Mouse (Mus musculus): ENCODE measurements at regions not wholly inside any gene's neighbourhood (a gene's known extent, or its start where the extent isn't known, plus 50 kb on each side); places are given as distances from the start of the nearest gene placed in this dataset.

DNA sequence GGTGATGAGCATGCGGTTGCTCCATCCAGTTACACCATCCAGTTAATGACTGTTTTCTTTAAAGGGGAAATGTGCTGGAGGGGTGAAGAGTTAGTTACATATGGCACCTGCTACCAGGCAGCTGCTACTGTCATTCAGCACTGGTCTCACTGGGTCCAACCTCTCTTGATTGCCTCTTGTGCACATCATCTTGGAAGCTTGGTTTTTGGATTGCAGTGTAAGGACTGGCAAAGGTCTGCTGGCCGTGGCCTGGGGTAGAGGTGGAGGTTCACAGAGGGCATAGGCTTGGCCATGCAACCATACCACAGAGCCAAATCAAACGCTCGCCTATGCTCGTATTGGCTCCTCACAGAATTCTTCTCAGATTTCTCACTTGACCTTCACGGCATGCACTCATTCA is 75.1 kb upstream of the Serp2 start:
- no peak for DNase-seq (ENCODE audit: low spot score)

DNA sequence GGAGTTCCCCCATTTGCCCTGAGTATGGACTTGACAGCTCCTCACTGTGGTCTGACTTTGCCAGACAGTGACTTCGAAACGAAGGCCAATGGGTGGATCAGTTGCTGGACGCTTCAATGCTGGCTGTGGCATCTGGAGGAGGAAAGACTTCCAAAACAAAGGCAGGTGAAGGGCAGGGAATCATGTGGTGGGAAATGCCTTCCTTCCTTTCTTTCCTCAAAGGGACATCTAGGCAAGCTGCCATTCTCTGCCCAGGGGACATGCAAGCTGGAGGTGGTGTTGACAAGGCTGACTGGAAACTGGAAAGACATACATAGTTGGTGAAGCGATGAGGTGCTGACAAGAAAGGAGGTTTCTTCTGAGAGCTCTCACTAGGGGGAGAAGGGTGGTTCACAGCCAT is 74.5 kb upstream of the Serp2 start:
- DNase-seq (ENCODE audit: low spot score): no peak

DNA sequence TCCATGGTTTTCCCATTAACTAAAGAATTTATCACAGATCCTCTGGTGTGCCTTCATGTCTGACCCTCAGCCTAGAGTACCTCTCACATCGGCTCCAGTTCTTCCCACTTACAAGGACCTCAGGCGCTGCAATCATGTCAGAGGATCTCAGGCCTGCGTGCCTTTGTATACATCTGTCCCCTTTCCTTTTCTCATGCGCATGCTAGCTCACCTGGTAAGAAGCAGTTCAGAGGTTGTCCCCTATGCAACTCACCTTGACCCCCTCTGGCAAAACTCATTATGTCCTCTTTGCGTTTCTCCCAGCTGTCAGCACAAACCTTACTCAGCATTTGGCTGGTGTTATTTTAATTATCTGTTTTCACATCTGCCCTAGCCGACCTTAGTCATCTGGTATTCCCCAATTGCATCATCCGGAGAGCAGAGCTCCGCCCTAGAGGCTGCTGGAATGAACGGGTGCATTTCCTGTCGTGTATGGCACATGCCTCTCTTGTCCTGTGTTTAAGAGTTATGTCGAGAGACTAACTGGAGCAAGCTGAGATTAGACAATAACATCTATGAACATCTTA is 73.3 kb upstream of the Serp2 start:
- DNase-seq (ENCODE audit: low spot score): no peak

DNA sequence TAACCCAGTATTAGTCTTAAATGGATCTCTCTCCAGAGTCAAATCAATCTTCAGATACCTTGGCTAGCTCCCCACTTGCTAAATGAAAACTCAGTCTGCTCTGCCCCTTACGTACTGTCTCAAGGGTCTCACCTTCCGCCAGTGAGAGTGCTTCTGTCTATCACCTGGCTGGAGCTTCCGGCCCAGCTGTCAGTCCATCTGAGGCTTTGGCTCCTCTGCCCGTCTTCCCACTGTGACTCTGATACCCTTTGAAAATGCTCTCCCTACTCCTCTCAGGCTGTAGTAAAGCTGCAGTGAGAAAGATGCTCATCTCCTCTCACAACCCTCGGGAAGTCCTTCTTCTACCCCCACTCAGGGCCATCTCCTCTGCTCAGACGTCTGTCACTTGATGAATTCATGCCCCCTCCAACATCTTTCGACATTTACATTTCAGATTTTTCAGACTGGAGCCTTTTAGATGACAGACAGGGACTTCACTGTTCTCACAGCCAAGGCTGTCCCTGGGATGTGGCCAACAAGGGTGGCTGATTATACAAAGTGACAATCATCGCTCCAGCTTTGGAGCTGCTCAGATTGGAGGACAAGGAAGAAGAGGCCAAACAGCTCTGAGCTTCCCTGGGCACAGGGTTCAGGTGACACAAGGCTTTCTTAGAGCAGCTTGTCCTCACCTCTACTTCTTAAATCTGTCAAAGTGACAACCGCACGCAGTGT is 71.6 kb upstream of the Serp2 start:
- DNase-seq (ENCODE audit: low spot score): no peak

DNA sequence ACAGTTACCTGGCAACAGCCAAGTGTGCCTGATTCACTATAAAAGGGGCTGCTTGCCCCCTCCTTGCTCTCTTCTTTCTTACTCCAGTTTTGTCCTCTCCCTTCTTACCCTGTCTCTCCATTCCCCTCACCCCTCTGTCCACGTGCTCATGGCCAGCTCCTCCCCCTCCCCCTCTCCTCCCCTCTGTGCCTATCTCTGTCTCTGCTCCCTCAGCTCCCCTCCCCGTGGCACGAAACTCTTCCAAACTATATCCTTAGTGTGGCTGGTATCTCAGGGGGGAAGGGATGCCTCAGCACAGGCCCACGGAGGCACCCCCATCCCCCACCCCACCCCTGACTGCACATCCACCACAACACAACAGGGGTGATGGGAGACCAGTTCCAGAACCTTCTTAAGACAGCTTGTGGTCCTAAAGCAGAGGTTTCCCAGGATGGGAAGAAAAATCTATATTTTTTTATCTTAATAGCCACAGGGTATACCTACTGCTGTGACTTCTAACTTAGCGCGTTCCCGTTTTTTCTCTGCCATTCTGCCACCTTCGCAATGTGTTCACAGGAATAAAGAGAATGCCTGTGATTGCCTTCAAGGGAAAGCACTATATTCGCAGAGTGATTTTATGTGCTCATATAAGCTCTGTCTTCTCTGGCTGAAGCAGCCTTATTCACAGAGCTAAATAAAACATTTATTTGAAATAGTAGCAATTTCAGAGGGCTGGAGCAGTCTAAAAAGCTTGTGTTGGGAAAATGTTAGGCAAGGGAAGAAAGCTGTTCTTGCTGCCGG is 69.1 kb upstream of the Serp2 start:
- DNase-seq (ENCODE audit: low spot score): no peak

DNA sequence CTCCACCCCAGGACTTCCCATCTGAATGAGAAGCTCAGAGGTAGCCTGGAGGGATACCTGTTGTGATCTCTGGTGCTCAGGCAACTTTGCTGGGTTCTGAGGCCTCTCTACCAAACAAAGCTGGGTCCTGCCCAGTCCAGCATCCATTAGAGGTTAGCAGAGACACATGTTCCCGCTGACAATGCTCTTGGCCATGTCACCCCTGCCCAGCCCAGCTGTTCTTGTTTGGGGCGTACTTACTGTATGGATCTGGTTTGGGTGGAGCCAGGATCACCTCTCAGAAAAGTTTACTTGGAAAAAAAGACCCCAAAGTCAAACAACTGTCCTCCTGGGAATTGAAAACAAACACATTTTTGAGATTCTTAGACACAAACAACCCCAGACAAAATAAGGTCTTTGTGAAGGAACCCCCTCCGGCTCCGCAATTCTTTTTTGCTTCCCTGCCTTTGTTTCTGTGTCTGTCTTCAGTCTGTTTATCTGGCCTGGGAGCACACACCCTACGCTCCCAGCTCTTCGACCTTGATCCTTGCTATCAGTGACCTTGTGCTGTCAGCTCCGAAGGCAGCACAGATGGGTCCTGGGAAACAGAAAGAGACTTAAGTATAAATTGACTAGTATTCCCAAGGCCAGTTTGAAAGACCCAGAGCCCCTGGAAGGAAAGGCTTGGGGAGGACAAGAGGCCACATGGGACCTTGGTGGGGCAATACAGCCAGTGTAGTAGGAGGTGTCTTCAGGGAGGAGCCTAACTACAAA is 68.1 kb upstream of the Serp2 start:
- DNase-seq (ENCODE audit: low spot score): no peak

DNA sequence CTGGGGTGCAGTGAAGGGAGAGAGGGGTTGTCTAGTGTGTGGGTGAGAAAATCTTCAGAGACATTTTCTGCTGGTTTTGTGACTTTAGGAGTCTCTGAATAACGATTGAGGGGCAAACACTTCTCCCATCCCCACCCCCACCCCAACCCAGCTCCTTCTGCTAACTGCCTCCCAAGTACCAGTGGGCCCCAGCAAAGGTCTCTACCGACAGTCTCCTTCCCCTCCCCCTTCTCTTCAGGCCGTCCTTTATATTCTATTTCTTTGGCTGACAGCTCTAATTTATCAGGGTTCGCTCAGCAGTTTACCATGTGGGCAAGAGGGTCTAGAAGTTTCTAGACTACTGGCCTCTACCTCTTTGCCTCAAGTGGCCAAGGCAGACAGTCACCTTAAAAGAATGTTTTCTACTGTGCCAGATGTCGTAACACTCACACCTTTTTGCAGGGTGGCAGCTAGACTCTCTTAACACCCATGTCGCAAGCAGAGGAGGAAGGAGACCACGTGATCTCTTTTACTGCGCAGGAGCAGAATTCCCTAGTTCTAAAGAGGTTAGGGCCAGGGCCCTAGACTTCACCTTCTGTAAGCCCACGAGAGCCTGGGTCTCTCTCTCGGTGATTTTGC is 66.8 kb upstream of the Serp2 start:
- DNase-seq (ENCODE audit: low spot score): no peak

DNA sequence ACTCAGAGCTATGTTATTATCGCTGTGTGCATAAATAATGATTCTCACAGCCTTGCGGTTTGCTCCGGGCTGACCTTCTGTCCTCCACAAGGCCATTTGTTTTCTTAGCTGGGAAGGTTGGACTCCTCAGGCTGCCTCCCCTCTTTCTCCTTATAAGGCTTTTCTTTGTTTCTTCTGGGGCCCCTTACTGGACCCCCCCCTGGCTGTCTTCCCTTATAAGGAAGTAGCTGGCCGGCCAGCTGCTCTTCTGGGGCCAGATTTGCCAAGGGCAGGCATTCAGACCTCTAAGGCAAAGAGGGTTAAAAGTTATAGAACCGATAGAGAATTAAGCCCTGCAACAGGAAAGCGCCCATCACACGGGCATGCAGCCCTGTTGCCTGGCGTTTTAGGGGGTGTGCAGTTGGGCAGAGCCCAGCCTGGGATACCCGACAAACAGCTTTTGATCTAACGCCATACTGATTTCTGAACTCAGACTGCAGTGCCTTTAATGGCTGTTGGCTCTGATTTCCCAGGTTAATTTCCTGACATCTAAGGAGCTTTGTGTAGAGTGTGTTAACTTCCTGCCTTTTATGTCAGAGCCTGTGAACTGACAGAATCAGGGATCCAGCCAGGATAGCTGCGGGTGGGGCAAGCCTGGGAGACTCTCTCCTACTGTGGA is 66.1 kb upstream of the Serp2 start:
- DNase-seq (ENCODE audit: low spot score): no peak

DNA sequence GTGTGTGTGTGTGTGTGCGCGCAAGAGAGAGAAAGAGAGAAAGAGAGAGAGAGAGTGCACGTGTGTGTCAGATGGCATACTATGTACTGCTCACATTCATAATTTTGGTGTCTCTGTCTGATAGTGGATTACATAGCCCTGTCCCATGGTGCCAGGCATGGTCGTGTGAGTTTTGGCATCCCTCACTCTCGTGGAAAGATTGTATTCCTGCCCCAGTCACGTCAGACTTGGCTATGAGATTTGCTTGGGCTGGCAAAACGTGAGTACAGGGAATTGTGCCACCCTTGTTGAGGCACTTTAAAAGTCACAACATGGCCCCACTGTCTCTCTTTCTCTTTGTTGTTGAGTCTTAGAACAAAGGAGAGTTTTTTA is 62.3 kb upstream of the Serp2 start:
- DNase-seq (ENCODE audit: low spot score): no peak

DNA sequence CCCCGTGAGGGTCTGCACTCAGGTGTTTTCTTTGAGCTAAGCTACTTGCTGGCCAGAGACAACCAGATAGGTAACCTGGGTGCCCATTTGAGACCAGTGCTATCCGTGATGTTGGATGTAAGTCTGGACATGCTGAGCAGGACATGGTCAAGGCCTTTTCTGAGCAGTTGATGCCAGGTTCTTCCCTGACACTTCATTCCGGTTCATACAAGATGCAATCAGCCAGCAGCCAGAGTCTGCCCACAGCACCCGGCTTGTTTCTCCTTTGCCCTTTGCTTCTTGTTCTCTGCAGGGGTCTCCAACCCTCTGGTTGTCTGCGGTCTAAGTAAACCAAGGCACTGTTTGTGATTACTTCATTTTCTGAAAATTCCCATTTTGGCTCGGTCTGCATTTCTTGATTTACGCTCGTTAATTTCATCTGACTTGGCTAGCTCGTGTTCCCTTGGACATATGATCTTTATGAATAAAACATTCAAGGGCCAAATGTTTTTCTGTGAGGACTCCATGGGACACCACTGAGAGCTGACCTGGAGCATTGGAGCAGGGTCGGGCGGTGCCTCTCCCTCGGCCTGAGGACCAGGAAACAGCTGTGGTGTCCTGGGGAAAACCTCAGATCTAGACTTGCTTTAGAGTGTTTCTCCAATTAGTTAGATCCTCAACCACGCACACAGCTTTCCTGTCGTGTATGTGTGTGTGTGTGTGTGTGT is 61.8 kb upstream of the Serp2 start:
- no peak for DNase-seq (ENCODE audit: low spot score)

DNA sequence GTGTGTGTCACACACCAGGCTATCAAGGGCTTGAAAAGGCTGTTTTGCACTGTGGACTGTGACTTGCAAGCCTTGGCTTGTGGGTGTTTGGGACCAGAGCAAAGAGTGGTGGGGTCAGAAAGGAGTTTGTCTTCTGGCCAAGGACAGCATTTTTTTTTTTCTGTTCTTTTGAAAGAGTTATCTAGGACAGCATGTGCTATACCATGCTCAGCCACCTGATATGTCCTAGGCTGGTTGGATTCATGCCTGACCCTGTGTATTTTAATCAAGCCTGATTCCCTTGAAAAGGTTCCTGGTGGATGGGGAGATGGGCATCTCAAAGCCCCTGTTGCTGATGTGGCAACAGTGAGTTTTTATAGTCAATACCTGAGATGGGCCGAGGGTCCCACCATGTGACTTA is 61.2 kb upstream of the Serp2 start:
- no peak for DNase-seq (ENCODE audit: low spot score)

DNA sequence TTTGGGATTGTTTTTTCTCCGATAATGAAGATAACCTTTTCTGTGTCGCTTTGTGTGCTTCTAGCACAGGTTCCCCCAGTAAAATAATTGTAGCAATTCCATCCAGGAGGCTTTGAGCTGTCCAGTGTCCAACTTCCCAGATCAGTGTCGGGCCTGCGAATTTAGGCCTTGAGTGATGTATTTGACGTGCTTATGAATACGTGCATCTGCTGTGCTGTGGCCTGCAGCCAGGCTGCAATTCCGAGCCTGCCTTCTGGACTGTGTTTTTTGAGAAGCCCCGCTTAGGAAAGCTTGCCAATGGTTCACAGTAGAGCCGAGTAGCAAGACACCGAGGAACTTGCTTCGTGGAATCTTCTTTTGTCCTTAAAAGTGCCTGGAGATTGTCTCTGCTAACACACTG is 60.8 kb upstream of the Serp2 start:
- no peak for DNase-seq (ENCODE audit: low spot score)

DNA sequence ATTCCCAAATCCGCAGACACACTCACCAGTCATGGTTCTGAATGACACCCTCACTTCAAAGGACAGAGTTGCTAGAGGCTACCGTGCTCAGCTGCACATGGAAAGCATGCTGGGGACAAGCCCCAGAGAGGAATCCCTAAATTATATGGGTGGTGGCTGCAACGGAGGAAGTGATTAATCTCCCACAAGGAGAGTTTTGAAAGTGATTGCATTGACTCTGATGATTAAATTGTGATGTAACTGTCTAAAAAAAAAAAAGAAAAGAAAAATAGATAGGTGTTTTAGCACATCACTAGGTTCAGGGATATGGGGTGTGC is 59.6 kb upstream of the Serp2 start:
- DNase-seq (ENCODE audit: low spot score): no peak

DNA sequence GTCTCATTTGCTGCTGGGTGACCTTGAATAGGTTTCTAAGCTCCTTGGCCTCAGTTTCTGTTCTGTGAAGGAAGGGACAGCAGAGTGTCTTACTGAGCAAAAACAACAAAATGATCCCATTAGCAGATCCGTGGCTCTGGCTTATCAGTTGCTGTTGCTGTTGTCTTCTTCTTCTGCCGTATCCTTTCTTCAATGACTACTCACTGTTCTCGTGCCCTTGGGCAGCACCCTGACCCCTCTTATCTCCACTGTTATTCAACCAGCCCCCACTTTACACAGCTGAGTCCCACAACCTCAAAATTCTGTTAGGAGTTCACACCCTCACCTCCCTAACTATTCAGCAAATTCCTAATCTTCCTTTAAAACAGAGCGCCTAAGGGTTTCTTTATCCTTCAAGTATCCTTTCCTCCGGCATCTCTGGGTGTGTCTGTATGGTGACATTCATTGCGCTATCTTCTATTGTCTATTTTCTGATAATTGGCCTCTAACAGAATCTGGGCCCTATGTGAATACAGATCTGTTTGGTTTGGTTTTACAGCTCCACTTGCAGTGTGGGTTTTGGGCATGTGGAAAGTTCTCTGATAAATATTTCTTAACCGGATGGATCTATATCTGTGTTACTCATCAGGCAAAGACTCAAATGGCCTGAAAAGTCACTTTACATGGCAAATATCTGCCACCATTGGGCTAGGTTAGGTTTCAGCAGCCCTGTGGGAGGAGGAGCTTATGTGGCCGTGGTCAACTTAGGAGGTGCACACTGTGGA is 59.1 kb upstream of the Serp2 start:
- no peak for DNase-seq (ENCODE audit: low spot score)

DNA sequence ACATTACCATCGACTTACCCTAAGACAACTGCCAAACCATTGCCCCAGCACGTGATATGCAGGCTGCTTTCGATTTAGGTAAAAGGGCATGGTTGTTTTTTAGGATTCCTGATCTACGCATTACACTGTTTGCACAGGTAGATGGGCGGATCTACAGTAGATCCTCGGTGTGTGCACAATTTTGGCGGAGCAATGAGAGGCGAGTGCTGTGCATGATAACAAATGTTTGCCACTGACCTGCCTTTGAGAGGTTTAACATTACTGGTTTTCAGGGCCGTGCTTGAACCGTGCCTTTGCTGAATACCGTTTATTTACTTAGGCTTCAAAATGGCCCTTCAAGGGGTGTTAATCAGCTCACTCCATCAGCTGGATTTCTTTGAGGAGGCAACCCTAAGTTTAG is 58.5 kb upstream of the Serp2 start:
- DNase-seq (ENCODE audit: low spot score): no peak

DNA sequence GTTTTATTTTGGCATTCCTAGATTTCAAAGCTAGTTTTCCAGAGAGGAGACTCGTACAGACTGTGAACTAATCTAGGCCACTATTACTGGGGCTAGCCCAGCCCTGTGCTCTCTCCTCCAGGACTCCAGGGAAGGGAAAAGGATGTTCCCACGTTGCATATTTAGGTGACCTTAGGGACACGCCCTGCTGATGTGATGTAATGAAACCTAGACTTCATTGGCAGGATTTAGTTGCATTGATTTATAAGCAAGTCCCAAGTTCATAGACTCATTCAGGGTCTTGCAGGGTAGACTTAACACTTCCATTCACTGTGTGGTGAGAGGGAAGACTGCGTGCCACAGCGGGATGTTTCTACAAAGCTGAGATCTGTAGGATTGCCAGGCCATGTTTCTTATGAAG is 58.0 kb upstream of the Serp2 start:
- no peak for DNase-seq (ENCODE audit: low spot score)

DNA sequence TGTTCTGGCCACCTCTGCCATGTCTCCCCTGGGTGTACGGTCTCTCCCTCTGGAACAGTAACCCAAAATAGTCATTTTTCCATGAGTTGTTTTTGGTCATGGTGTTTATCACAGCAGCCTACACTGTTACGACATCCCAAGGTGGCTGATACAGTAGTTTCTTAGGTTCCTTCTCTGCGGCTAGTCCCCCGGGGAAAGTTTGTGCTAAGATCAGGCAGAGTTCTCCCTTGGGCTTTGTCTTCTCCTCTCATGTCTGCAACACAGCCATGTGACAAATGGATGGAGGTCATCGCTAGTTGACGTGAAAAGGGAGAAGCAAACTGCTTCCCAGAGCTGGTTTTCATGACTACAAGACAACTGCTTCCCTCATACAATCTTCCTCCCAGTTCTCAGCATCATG is 56.9 kb upstream of the Serp2 start:
- DNase-seq (ENCODE audit: low spot score): no peak

DNA sequence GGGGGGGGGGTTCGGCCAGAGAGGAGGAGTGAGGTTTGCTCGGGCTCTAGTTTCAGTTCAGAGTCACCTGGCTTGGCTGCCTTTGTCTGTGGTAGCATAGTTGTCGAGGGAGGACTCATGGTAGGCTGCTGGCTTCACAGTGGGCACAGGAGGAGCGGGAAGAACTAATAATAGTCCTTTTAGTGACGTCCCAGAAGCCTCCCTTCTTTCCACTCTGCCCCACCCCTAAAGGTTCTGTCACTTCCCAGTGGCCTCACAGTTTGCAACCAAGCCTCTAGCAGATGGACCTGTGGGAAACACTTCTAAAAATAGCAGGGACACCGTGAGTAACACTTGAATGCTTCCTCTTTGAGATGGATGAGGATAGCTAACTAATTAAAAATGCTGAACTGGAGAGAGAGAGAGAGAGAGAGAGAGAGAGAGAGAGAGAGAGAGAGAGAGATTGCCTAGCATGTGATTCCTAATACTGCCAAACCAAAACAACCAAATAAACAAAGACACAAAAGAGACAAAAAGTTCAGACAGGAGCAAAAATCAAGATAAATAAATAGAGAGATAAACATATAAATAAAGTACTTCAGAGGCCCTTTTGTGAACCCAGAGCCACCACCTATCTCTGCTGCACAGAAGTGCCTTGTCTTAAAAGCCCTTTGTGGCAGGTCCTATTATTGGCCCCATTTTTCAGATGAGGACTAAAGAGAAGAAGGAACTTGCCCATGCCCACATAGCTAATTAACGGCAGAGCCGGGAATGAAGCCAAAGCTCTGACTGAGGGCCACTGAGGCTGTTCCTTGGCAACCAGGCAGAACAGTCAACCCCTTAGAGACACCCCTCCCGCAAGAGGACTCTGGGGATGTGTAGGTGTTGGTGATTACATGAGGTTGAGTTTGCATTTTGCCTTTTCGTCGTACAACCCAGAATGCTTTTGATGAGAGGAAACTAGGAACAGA is 54.0 kb upstream of the Serp2 start:
- no peak for DNase-seq (ENCODE audit: low spot score)

All from ovary, postnatal 10 days (tissue).